Mouse (Mus musculus): ENCODE results near the gene Abcc1. TPM values are rescaled to one million over a fixed set of nuclear protein-coding genes. Genes with fewer than 3 reads are reported as not detected.

The Abcc1 gene
- polyA plus RNA-seq, 1 experiment from 2014 or later: 11.9 TPM

- Histone ChIP-seq H3K9ac (replicated peaks; ENCODE audit: low read length) (no peak overlapping the region), H3K4me3 (ENCODE audit: low read length) (no peak overlapping the region), H3K4me2 (replicated peaks; ENCODE audit: low read depth, low read length) (no peak overlapping the region), H3K36me3 (ENCODE audit: insufficient read depth, low read length) (no peaks in the 10 kb centered on the region), H3K9me3 (ENCODE audit: low read length) (no peaks in the 10 kb centered on the region), H3K27ac (ENCODE audit: low read length) (peak overlapping the region; percentile 71), H3K27me3 (ENCODE audit: insufficient read depth, low read length) (no peaks in the 10 kb centered on the region), H3K4me1 (ENCODE audit: insufficient read depth, low read length) (peaks cover 17% of the 10 kb centered on the region)
- no peak for ATAC-seq (ENCODE audit: low FRiP score, low TSS enrichment)
- 54% methylated on average over 1 of the region's 1 CpGs for WGBS
Measured at GRCm38 (mm10) chr16:14372382-14372781, 11.0 kb downstream of the Abcc1 start.

GRCm38 (mm10) chr16:14372817-14373301 is 11.5 kb downstream of the Abcc1 start:
- Histone ChIP-seq H3K9ac (replicated peaks; ENCODE audit: low read length) (no peak overlapping the region), H3K36me3 (ENCODE audit: insufficient read depth, low read length) (no peaks in the 10 kb centered on the region), H3K4me1 (ENCODE audit: insufficient read depth, low read length) (peaks cover 17% of the 10 kb centered on the region), H3K9me3 (ENCODE audit: low read length) (no peaks in the 10 kb centered on the region), H3K4me2 (replicated peaks; ENCODE audit: low read depth, low read length) (no peak overlapping the region), H3K27me3 (ENCODE audit: insufficient read depth, low read length) (no peaks in the 10 kb centered on the region), H3K4me3 (ENCODE audit: low read length) (no peak overlapping the region), H3K27ac (ENCODE audit: low read length) (peak overlapping the region; percentile 71)
- 0 out of 2 replicates have a peak, but pooled peaks have one; percentile 24 for ATAC-seq (ENCODE audit: low FRiP score, low TSS enrichment)
- 45% methylated on average over 4 of the region's 4 CpGs for WGBS

GRCm38 (mm10) chr16:14375942-14376341 is 14.6 kb downstream of the Abcc1 start:
- Histone ChIP-seq H3K27ac (ENCODE audit: low read length) (no peak overlapping the region), H3K4me3 (ENCODE audit: low read length) (no peak overlapping the region), H3K4me1 (ENCODE audit: insufficient read depth, low read length) (peaks cover 14% of the 10 kb centered on the region), H3K9ac (replicated peaks; ENCODE audit: low read length) (no peak overlapping the region), H3K9me3 (ENCODE audit: low read length) (no peaks in the 10 kb centered on the region), H3K27me3 (ENCODE audit: insufficient read depth, low read length) (no peaks in the 10 kb centered on the region), H3K36me3 (ENCODE audit: insufficient read depth, low read length) (no peaks in the 10 kb centered on the region), H3K4me2 (replicated peaks; ENCODE audit: low read depth, low read length) (no peak overlapping the region)
- 91% methylated on average over 1 of the region's 1 CpGs for WGBS
- no peak for ATAC-seq (ENCODE audit: low FRiP score, low TSS enrichment)

- no peak for ATAC-seq (ENCODE audit: low FRiP score, low TSS enrichment)
- Histone ChIP-seq H3K9ac (replicated peaks; ENCODE audit: low read length) (no peak overlapping the region), H3K4me3 (ENCODE audit: low read length) (no peak overlapping the region), H3K9me3 (ENCODE audit: low read length) (no peaks in the 10 kb centered on the region), H3K4me2 (replicated peaks; ENCODE audit: low read depth, low read length) (no peak overlapping the region), H3K27ac (ENCODE audit: low read length) (no peak overlapping the region), H3K36me3 (ENCODE audit: insufficient read depth, low read length) (no peaks in the 10 kb centered on the region), H3K27me3 (ENCODE audit: insufficient read depth, low read length) (no peaks in the 10 kb centered on the region), H3K4me1 (ENCODE audit: insufficient read depth, low read length) (peaks cover 14% of the 10 kb centered on the region)
- whole genome bisulfite sequencing: 73% methylated on average over 2 of the region's 2 CpGs
Measured at GRCm38 (mm10) chr16:14376352-14376751, 15.0 kb downstream of the Abcc1 start.

GRCm38 (mm10) chr16:14377321-14377720 is 16.0 kb downstream of the Abcc1 start:
- H3K4me1 ChIP-seq (ENCODE audit: insufficient read depth, low read length): peaks cover 8% of the 10 kb centered on the region
- H3K4me3 ChIP-seq (ENCODE audit: low read length): no peak overlapping the region
- H3K4me2 ChIP-seq (replicated peaks; ENCODE audit: low read depth, low read length): no peak overlapping the region
- no peaks in the 10 kb centered on the region for H3K36me3 ChIP-seq (ENCODE audit: insufficient read depth, low read length)
- H3K27ac ChIP-seq (ENCODE audit: low read length): no peak overlapping the region
- no peaks in the 10 kb centered on the region for H3K27me3 ChIP-seq (ENCODE audit: insufficient read depth, low read length)
- ATAC-seq (ENCODE audit: low FRiP score, low TSS enrichment): peak; percentile 21; the same call in 1 of the 2 replicates
- 77% methylated on average over 2 of the region's 2 CpGs for WGBS
- H3K9me3 ChIP-seq (ENCODE audit: low read length): no peaks in the 10 kb centered on the region
- H3K9ac ChIP-seq (replicated peaks; ENCODE audit: low read length): no peak overlapping the region

GRCm38 (mm10) chr16:14378654-14379053 is 17.3 kb downstream of the Abcc1 start:
- no peak for ATAC-seq (ENCODE audit: low FRiP score, low TSS enrichment)
- no peaks in the 10 kb centered on the region for H3K4me1 ChIP-seq (ENCODE audit: insufficient read depth, low read length)
- 79% methylated on average over 5 of the region's 5 CpGs for WGBS
- H3K9ac ChIP-seq (replicated peaks; ENCODE audit: low read length): no peak overlapping the region
- H3K4me2 ChIP-seq (replicated peaks; ENCODE audit: low read depth, low read length): no peak overlapping the region
- no peak overlapping the region for H3K27ac ChIP-seq (ENCODE audit: low read length)
- H3K4me3 ChIP-seq (ENCODE audit: low read length): no peak overlapping the region
- no peaks in the 10 kb centered on the region for H3K27me3 ChIP-seq (ENCODE audit: insufficient read depth, low read length)
- no peaks in the 10 kb centered on the region for H3K9me3 ChIP-seq (ENCODE audit: low read length)
- no peaks in the 10 kb centered on the region for H3K36me3 ChIP-seq (ENCODE audit: insufficient read depth, low read length)

- Histone ChIP-seq H3K27me3 (ENCODE audit: insufficient read depth, low read length) (no peaks in the 10 kb centered on the region), H3K27ac (ENCODE audit: low read length) (no peak overlapping the region)
- no peak for ATAC-seq (ENCODE audit: low FRiP score, low TSS enrichment)
Measured at GRCm38 (mm10) chr16:14379888-14380287, 18.5 kb downstream of the Abcc1 start.

GRCm38 (mm10) chr16:14381061-14381665 is 19.8 kb downstream of the Abcc1 start:
- no peak for ATAC-seq (ENCODE audit: low FRiP score, low TSS enrichment)
- no peak overlapping the region for H3K4me3 ChIP-seq (ENCODE audit: low read length)
- H3K4me2 ChIP-seq (replicated peaks; ENCODE audit: low read depth, low read length): no peak overlapping the region
- H3K27ac ChIP-seq (ENCODE audit: low read length): no peak overlapping the region
- H3K4me1 ChIP-seq (ENCODE audit: insufficient read depth, low read length): no peaks in the 10 kb centered on the region
- H3K36me3 ChIP-seq (ENCODE audit: insufficient read depth, low read length): no peaks in the 10 kb centered on the region
- no peaks in the 10 kb centered on the region for H3K9me3 ChIP-seq (ENCODE audit: low read length)
- H3K27me3 ChIP-seq (ENCODE audit: insufficient read depth, low read length): no peaks in the 10 kb centered on the region
- H3K9ac ChIP-seq (replicated peaks; ENCODE audit: low read length): no peak overlapping the region

More at GRCm38 (mm10) chr16:14379888-14380287, 18.5 kb downstream of the Abcc1 start:
- no peaks in the 10 kb centered on the region for H3K4me1 ChIP-seq (ENCODE audit: insufficient read depth, low read length)
- H3K9ac ChIP-seq (replicated peaks; ENCODE audit: low read length): no peak overlapping the region
- no peaks in the 10 kb centered on the region for H3K36me3 ChIP-seq (ENCODE audit: insufficient read depth, low read length)
- no peaks in the 10 kb centered on the region for H3K9me3 ChIP-seq (ENCODE audit: low read length)
- H3K4me2 ChIP-seq (replicated peaks; ENCODE audit: low read depth, low read length): no peak overlapping the region
- H3K4me3 ChIP-seq (ENCODE audit: low read length): no peak overlapping the region
- 93% methylated on average over 7 of the region's 7 CpGs for WGBS

- ATAC-seq (ENCODE audit: low FRiP score, low TSS enrichment): no peak
- H3K4me1 ChIP-seq (ENCODE audit: insufficient read depth, low read length): no peaks in the 10 kb centered on the region
- WGBS: 98% methylated on average over 4 of the region's 4 CpGs
- no peak overlapping the region for H3K27ac ChIP-seq (ENCODE audit: low read length)
- no peaks in the 10 kb centered on the region for H3K9me3 ChIP-seq (ENCODE audit: low read length)
- H3K4me2 ChIP-seq (replicated peaks; ENCODE audit: low read depth, low read length): no peak overlapping the region
- no peaks in the 10 kb centered on the region for H3K27me3 ChIP-seq (ENCODE audit: insufficient read depth, low read length)
- H3K9ac ChIP-seq (replicated peaks; ENCODE audit: low read length): no peak overlapping the region
- H3K4me3 ChIP-seq (ENCODE audit: low read length): no peak overlapping the region
- H3K36me3 ChIP-seq (ENCODE audit: insufficient read depth, low read length): no peaks in the 10 kb centered on the region
Measured at GRCm38 (mm10) chr16:14399303-14399702, 37.9 kb downstream of the Abcc1 start.

GRCm38 (mm10) chr16:14403507-14403906 is 42.1 kb downstream of the Abcc1 start:
- ATAC-seq (ENCODE audit: low FRiP score, low TSS enrichment): no peak
- no peaks in the 10 kb centered on the region for H3K27me3 ChIP-seq (ENCODE audit: insufficient read depth, low read length)
- no peaks in the 10 kb centered on the region for H3K9me3 ChIP-seq (ENCODE audit: low read length)
- H3K9ac ChIP-seq (replicated peaks; ENCODE audit: low read length): no peak overlapping the region
- no peak overlapping the region for H3K27ac ChIP-seq (ENCODE audit: low read length)
- WGBS: 91% methylated on average over 2 of the region's 2 CpGs
- no peak overlapping the region for H3K4me2 ChIP-seq (replicated peaks; ENCODE audit: low read depth, low read length)
- H3K4me3 ChIP-seq (ENCODE audit: low read length): no peak overlapping the region
- no peaks in the 10 kb centered on the region for H3K4me1 ChIP-seq (ENCODE audit: insufficient read depth, low read length)
- H3K36me3 ChIP-seq (ENCODE audit: insufficient read depth, low read length): peaks cover 29% of the 10 kb centered on the region

All from kidney, embryonic 16.5 days (tissue).